Mouse (Mus musculus) myocyte (in vitro differentiated cells): ENCODE measurements at regions not wholly inside any gene's neighbourhood (a gene's known extent, or its start where the extent isn't known, plus 50 kb on each side); places are given as distances from the start of the nearest gene placed in this dataset.

ENCODE experiments used
- H3K27me3 ChIP-seq: one replicate; pipeline ENCODE4 v1.6.1; 2011; ENCODE audit not compliant: control insufficient read depth, insufficient read depth, insufficient read length
- H3K36me3 ChIP-seq: one replicate; pipeline ENCODE4 v1.6.1; 2011; ENCODE audit not compliant: control insufficient read depth, insufficient read depth
- H3K4me2 ChIP-seq: one replicate; pipeline ENCODE4 v1.6.1; 2011; ENCODE audit warnings: low read depth, control low read depth
- H3K4me3 ChIP-seq: one replicate; pipeline ENCODE4 v1.5.1; 2011; ENCODE audit warnings: mild to moderate bottlenecking, control low read depth, moderate library complexity
- H3K79me2 ChIP-seq: one replicate; pipeline ENCODE4 v1.6.1; 2011; ENCODE audit not compliant: control insufficient read depth, insufficient read depth
- H3ac ChIP-seq: one replicate; pipeline ENCODE4 v1.6.1; 2011; ENCODE audit not compliant: control insufficient read depth, insufficient read length
- CEBPB ChIP-seq: IDR thresholded peaks from 2 replicates; pipeline ENCODE4 v1.6.1; 2011; ENCODE audit warnings: mild to moderate bottlenecking, moderate library complexity; ENCODE audit not compliant: poor library complexity, insufficient read depth, severe bottlenecking
- E2F4 ChIP-seq: IDR thresholded peaks from one replicate; pipeline ENCODE4 v1.6.1; 2011; ENCODE audit warnings: mild to moderate bottlenecking, control low read depth, moderate library complexity; ENCODE audit not compliant: insufficient read depth
- MAX ChIP-seq: IDR thresholded peaks from one replicate; pipeline ENCODE4 v1.6.1; 2011; ENCODE audit warnings: low read depth, mild to moderate bottlenecking, control low read depth
- MYOD1 ChIP-seq, 3 experiments: IDR thresholded peaks; one replicate each; pipeline ENCODE4 v1.6.1; 2011; ENCODE audit warnings: control low read depth in 2 of 3, low read depth in 2 of 3, mild to moderate bottlenecking in 2 of 3, moderate library complexity in 1 of 3; ENCODE audit not compliant: insufficient read length in 2 of 3, control insufficient read depth in 1 of 3
- MYOG ChIP-seq, 3 experiments: IDR thresholded peaks; one replicate each; pipeline ENCODE4 v1.6.1; 2011; ENCODE audit warnings: control low read depth in 2 of 3, low read depth in 2 of 3, mild to moderate bottlenecking in 2 of 3; ENCODE audit not compliant: insufficient read length in 2 of 3, control insufficient read depth in 1 of 3, insufficient read depth in 1 of 3
- POLR2A ChIP-seq: IDR thresholded peaks from one replicate; pipeline ENCODE4 v1.6.1; 2011; ENCODE audit warnings: low read depth, mild to moderate bottlenecking, control low read depth, moderate library complexity; ENCODE audit not compliant: insufficient read length
- POLR2AphosphoS2 ChIP-seq: IDR thresholded peaks from one replicate; pipeline ENCODE4 v1.6.1; 2011; ENCODE audit warnings: low read depth, control low read depth; ENCODE audit not compliant: insufficient read length
- REST ChIP-seq: IDR thresholded peaks from one replicate; pipeline ENCODE4 v1.6.1; 2011; ENCODE audit warnings: mild to moderate bottlenecking, control low read depth, moderate library complexity; ENCODE audit not compliant: insufficient read depth, insufficient read length
- SRF ChIP-seq: IDR thresholded peaks from one replicate; pipeline ENCODE4 v1.6.1; 2011; ENCODE audit warnings: low read depth; ENCODE audit not compliant: control insufficient read depth, insufficient read length
- TCF12 ChIP-seq: IDR thresholded peaks from one replicate; pipeline ENCODE4 v1.6.1; 2011; ENCODE audit warnings: mild to moderate bottlenecking, control low read depth; ENCODE audit not compliant: poor library complexity, insufficient read depth, severe bottlenecking
- TCF3 ChIP-seq: IDR thresholded peaks from one replicate; pipeline ENCODE4 v1.6.1; 2011; ENCODE audit warnings: low read depth, control low read depth; ENCODE audit not compliant: insufficient read length
- USF1 ChIP-seq: IDR thresholded peaks from one replicate; pipeline ENCODE4 v1.6.1; 2011; ENCODE audit warnings: low read depth, mild to moderate bottlenecking, control low read depth, moderate library complexity

- Histone ChIP-seq H3K27me3 (no peaks in the 10 kb centered on the region), H3ac (no peak overlapping the region), H3K36me3 (no peaks in the 10 kb centered on the region), H3K79me2 (no peaks in the 10 kb centered on the region), H3K4me3 (no peak overlapping the region), H3K4me2 (no peak overlapping the region)
- TF ChIP-seq POLR2AphosphoS2 (no peak), MYOG (IDR thresholded peaks at IDR 0.05; ENCODE audit: control insufficient read depth in 1 of 3, insufficient read depth in 1 of 3, insufficient read length in 2 of 3, low read depth in 2 of 3) (no peak), POLR2A (no peak), TCF12 (no peak), TCF3 (no peak), REST (no peak), USF1 (no peak), MYOD1 (IDR thresholded peaks at IDR 0.05; ENCODE audit: control insufficient read depth in 1 of 3, insufficient read length in 2 of 3, low read depth in 2 of 3) (no peak), SRF (no peak), MAX (no peak), CEBPB (no peak), E2F4 (no peak)
Measured at GRCm38 (mm10) chr13:5519181-5519580, 342.1 kb upstream of the Klf6 start.

DNA sequence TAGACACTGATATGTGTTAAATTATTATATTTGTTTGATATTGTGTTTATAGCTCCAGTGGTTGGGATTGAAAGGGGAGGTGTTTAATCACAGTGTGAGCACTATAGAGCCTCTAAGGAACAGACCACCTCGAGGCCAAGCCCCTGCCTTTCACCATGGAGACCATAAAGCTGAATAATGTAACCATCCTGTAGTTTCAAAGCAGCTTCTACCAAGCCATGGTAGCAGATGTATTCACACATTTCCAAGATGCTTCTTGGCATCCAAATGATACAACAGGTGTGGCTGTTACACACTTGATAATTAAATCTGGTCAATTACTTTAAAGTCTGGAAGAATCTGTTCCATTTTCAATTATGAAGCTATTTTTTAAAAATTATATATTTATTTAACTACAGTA lies 341.7 kb upstream of the Klf6 start:
- H3K4me3 ChIP-seq: no peak overlapping the region
- H3K79me2 ChIP-seq: no peaks in the 10 kb centered on the region
- no peaks in the 10 kb centered on the region for H3K36me3 ChIP-seq
- H3K27me3 ChIP-seq: no peaks in the 10 kb centered on the region
- H3ac ChIP-seq: no peak overlapping the region
- no peak overlapping the region for H3K4me2 ChIP-seq
- TF ChIP-seq REST (no peak), TCF3 (no peak), USF1 (no peak), MYOD1 (IDR thresholded peaks at IDR 0.05; ENCODE audit: control insufficient read depth in 1 of 3, insufficient read length in 2 of 3, low read depth in 2 of 3) (no peak), POLR2AphosphoS2 (no peak), SRF (no peak), CEBPB (no peak), TCF12 (no peak), MAX (no peak), MYOG (IDR thresholded peaks at IDR 0.05; ENCODE audit: control insufficient read depth in 1 of 3, insufficient read depth in 1 of 3, insufficient read length in 2 of 3, low read depth in 2 of 3) (no peak), POLR2A (no peak), E2F4 (no peak)

GRCm38 (mm10) chr13:5527400-5527799 lies 333.9 kb upstream of the Klf6 start:
- Histone ChIP-seq H3K27me3 (no peaks in the 10 kb centered on the region), H3K4me2 (no peak overlapping the region), H3ac (no peak overlapping the region), H3K4me3 (no peak overlapping the region), H3K36me3 (no peaks in the 10 kb centered on the region), H3K79me2 (no peaks in the 10 kb centered on the region)
- TF ChIP-seq MYOD1 (IDR thresholded peaks at IDR 0.05; ENCODE audit: control insufficient read depth in 1 of 3, insufficient read length in 2 of 3, low read depth in 2 of 3) (no peak), MAX (no peak), MYOG (IDR thresholded peaks at IDR 0.05; ENCODE audit: control insufficient read depth in 1 of 3, insufficient read depth in 1 of 3, insufficient read length in 2 of 3, low read depth in 2 of 3) (no peak), CEBPB (no peak), SRF (no peak)

DNA sequence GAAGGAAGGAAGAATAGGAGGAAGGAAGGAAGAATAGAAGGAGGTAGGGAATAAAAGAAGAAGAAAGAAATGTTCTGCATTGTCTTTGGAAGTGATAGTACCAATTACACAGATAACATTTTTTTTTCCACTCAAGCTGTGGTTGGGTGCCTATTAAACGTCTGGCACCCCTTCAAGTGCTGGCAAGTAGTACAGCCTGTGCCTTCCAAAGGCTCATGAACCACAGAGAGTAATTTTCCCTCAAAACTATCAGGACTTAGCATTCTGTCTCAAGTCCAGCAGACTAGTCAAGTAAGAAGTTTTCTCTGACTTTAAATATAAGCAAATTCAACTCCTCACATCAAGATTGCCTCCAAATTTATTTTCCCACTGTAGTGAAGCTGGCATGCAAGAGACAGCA lies 321.0 kb upstream of the Klf6 start:
- H3K36me3 ChIP-seq: no peaks in the 10 kb centered on the region
- TF ChIP-seq MYOG (IDR thresholded peaks at IDR 0.05; ENCODE audit: control insufficient read depth in 1 of 3, insufficient read depth in 1 of 3, insufficient read length in 2 of 3, low read depth in 2 of 3): no peak
- no peak for TF ChIP-seq E2F4
- no peak for TF ChIP-seq TCF3
- no peak for TF ChIP-seq POLR2AphosphoS2
- no peak for TF ChIP-seq TCF12
- no peak overlapping the region for H3K4me3 ChIP-seq
- no peaks in the 10 kb centered on the region for H3K79me2 ChIP-seq
- H3ac ChIP-seq: no peak overlapping the region
- H3K27me3 ChIP-seq: no peaks in the 10 kb centered on the region
- H3K4me2 ChIP-seq: no peak overlapping the region

- Histone ChIP-seq H3K27me3 (no peaks in the 10 kb centered on the region), H3K79me2 (no peaks in the 10 kb centered on the region), H3K36me3 (no peaks in the 10 kb centered on the region), H3K4me3 (no peak overlapping the region), H3ac (no peak overlapping the region), H3K4me2 (no peak overlapping the region)
- no peak for TF ChIP-seq MYOD1 (IDR thresholded peaks at IDR 0.05; ENCODE audit: control insufficient read depth in 1 of 3, insufficient read length in 2 of 3, low read depth in 2 of 3)
- TF ChIP-seq POLR2AphosphoS2: no peak
- no peak for TF ChIP-seq USF1
- no peak for TF ChIP-seq MYOG (IDR thresholded peaks at IDR 0.05; ENCODE audit: control insufficient read depth in 1 of 3, insufficient read depth in 1 of 3, insufficient read length in 2 of 3, low read depth in 2 of 3)
- no peak for TF ChIP-seq POLR2A
- TF ChIP-seq E2F4: no peak
- TF ChIP-seq CEBPB: no peak
- no peak for TF ChIP-seq REST
- no peak for TF ChIP-seq TCF12
- no peak for TF ChIP-seq TCF3
- no peak for TF ChIP-seq SRF
- no peak for TF ChIP-seq MAX
Measured at GRCm38 (mm10) chr13:5545521-5545920, 315.8 kb upstream of the Klf6 start.
